Mouse (Mus musculus): ENCODE data around the gene Megf11. TPM values are rescaled to one million over a fixed set of nuclear protein-coding genes. Genes with fewer than 3 reads are reported as not detected.

The Megf11 gene
- 0.65 TPM for polyA plus RNA-seq (2014; fragmentation: Illumina TruSeq; extraction: RNeasy Lipid Tissue Mini Kit (QIAGEN cat#74804); ENCODE audit: low read depth, low replicate concordance)

GRCm38 (mm10) chr9:64385511-64386465, at the start of gene Megf11:
Gene Megf11 (plus strand): TSS chr9:64385626.

GRCm38 (mm10) chr9:64341254-64341566, 44.2 kb upstream of the Megf11 start, which contains the start of gene Dis3l:
Gene Dis3l (minus strand): TSS chr9:64341288.

GRCm38 (mm10) chr9:64737406-64738201, 352.2 kb downstream of the Megf11 start, which contains the start of gene Rab11a:
Gene Rab11a (minus strand): TSS chr9:64737758.

Other genes with a start within 250 kb of the Megf11 start
- 4.2 TPM for gene Zwilch, start 212.5 kb upstream of the Megf11 start, polyA plus RNA-seq (2014; fragmentation: Illumina TruSeq; extraction: RNeasy Lipid Tissue Mini Kit (QIAGEN cat#74804); ENCODE audit: low read depth, low replicate concordance)
- gene Rpl4, start 212.3 kb upstream of the Megf11 start, polyA plus RNA-seq (2014; fragmentation: Illumina TruSeq; extraction: RNeasy Lipid Tissue Mini Kit (QIAGEN cat#74804); ENCODE audit: low read depth, low replicate concordance): 1,232 TPM
- gene Snapc5, start 206.4 kb upstream of the Megf11 start, polyA plus RNA-seq (2014; fragmentation: Illumina TruSeq; extraction: RNeasy Lipid Tissue Mini Kit (QIAGEN cat#74804); ENCODE audit: low read depth, low replicate concordance): 34.5 TPM
- not detected for gene Uchl4, start 150.4 kb upstream of the Megf11 start, polyA plus RNA-seq (2014; fragmentation: Illumina TruSeq; extraction: RNeasy Lipid Tissue Mini Kit (QIAGEN cat#74804); ENCODE audit: low read depth, low replicate concordance)
- 48.5 TPM for gene Map2k1, start 132.0 kb upstream of the Megf11 start, polyA plus RNA-seq (2014; fragmentation: Illumina TruSeq; extraction: RNeasy Lipid Tissue Mini Kit (QIAGEN cat#74804); ENCODE audit: low read depth, low replicate concordance)
- gene Tipin, start 104.0 kb upstream of the Megf11 start, polyA plus RNA-seq (2014; fragmentation: Illumina TruSeq; extraction: RNeasy Lipid Tissue Mini Kit (QIAGEN cat#74804); ENCODE audit: low read depth, low replicate concordance): 26.1 TPM
- gene Dis3l, start 44.3 kb upstream of the Megf11 start, polyA plus RNA-seq (2014; fragmentation: Illumina TruSeq; extraction: RNeasy Lipid Tissue Mini Kit (QIAGEN cat#74804); ENCODE audit: low read depth, low replicate concordance): 11.1 TPM